Mouse (Mus musculus) embryonic facial prominence, embryonic 13.5 days (tissue): Measurements from ENCODE around the gene Fkbp15. TPM values are rescaled to one million over a fixed set of nuclear protein-coding genes. Genes with fewer than 3 reads are reported as not detected.
"Not testable (repeated sequence)": the region's sequence is repeated elsewhere in the genome, so short reads cannot be mapped to it uniquely, and the experiment has no call there.

Experiments
- ATAC-seq: fragments of 200-750 bp; cut with Nextera tagmentation; 2 replicates; pipeline ENCODE4 v1.8.0; 2017; ENCODE audit warnings: low read depth; ENCODE audit not compliant: insufficient number of reproducible peaks, insufficient read depth, low FRiP score, low TSS enrichment
- H3K27ac ChIP-seq: fragments of 300-500 bp; sonication (generic); 2 replicates; pipeline ENCODE4 v1.5.1; 2015; ENCODE audit warnings: moderate library complexity, mild to moderate bottlenecking, inconsistent platforms
- H3K27me3 ChIP-seq: fragments of 300-500 bp; sonication (generic); 2 replicates; pipeline ENCODE4 v1.6.1; 2015; ENCODE audit warnings: mild to moderate bottlenecking, inconsistent platforms
- H3K36me3 ChIP-seq: fragments of 300-500 bp; sonication (generic); 2 replicates; pipeline ENCODE4 v1.6.1; 2015; ENCODE audit warnings: mild to moderate bottlenecking, inconsistent platforms
- H3K4me1 ChIP-seq: fragments of 300-500 bp; sonication (generic); 2 replicates; pipeline ENCODE4 v1.6.1; 2015; ENCODE audit warnings: inconsistent platforms
- H3K4me2 ChIP-seq: fragments of 300-500 bp; sonication (generic); 2 replicates; pipeline ENCODE4 v1.6.1; 2015; ENCODE audit warnings: moderate library complexity, mild to moderate bottlenecking, inconsistent platforms
- H3K4me3 ChIP-seq: fragments of 300-500 bp; sonication (generic); 2 replicates; pipeline ENCODE4 v1.5.1; 2015; ENCODE audit warnings: mild to moderate bottlenecking, inconsistent platforms
- H3K9ac ChIP-seq: fragments of 300-500 bp; sonication (generic); 2 replicates; pipeline ENCODE4 v1.6.1; 2015; ENCODE audit warnings: mild to moderate bottlenecking, inconsistent platforms
- H3K9me3 ChIP-seq: fragments of 300-500 bp; sonication (generic); 2 replicates; pipeline ENCODE4 v1.6.1; 2016; ENCODE audit warnings: inconsistent platforms
- WGBS: fragments of 180-500 bp; shearing (Covaris S2); methylation state at CpG from one replicate; pipeline ENCODE4 v1.1.7; 2015; ENCODE audit warnings: mixed read lengths; 5-methylcytosine and 5-hydroxymethylcytosine counted together
- polyA plus RNA-seq: library from polyadenylated mRNA; unstranded; fragments of >200 nt; fragmentation: Nextera tagmentation; extraction: Ambion mirVana; gene quantifications from 2 replicates; pipeline ENCODE4 v1.2.1, GENCODE M21; 2015

Fkbp15 gene
- polyA plus RNA-seq, 1 experiment from 2014 or later: 25.5 TPM

- peaks cover 3% of the 10 kb centered on the region; the same call in 1 of the 2 replicates for H3K4me1 ChIP-seq
- no peak overlapping the region for H3K27ac ChIP-seq
- 92% methylated on average over 10 of the region's 10 CpGs for WGBS
- no peak overlapping the region for H3K4me3 ChIP-seq
- no peaks in the 10 kb centered on the region for H3K9me3 ChIP-seq
- no peak for ATAC-seq
- no peak overlapping the region for H3K4me2 ChIP-seq
- H3K36me3 ChIP-seq: no peaks in the 10 kb centered on the region
- no peak overlapping the region for H3K9ac ChIP-seq
- no peaks in the 10 kb centered on the region for H3K27me3 ChIP-seq
Observed at GRCm38 (mm10) chr4:62273916-62274315, 86.4 kb downstream of the Fkbp15 start.

DNA sequence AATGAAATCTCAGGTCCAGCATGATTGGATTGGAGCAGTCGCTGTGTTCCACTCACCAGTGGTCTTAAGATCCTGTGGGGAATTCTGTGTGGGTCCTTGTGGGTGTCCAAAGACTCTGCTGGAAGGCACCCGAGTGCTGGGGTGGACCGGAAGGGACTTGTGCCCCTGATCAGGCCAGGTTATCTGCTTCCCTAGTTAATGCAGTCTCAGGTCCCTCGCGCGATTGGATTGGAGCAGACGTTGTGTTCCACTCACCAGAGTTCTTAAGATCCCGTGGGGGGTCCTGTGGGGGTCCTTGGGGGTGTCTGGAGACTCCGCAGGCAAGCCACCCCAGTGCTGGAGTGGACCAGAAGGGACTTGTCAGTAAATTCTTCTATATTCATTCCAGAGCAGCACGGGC lies 87.7 kb downstream of the Fkbp15 start:
- H3K4me2 ChIP-seq: no peak overlapping the region
- no peaks in the 10 kb centered on the region for H3K27me3 ChIP-seq
- H3K9ac ChIP-seq: no peak overlapping the region
- no peaks in the 10 kb centered on the region for H3K9me3 ChIP-seq
- ATAC-seq: no peak
- H3K4me3 ChIP-seq: no peak overlapping the region
- 90% methylated on average over 10 of the region's 10 CpGs for WGBS
- H3K4me1 ChIP-seq: peaks cover 3% of the 10 kb centered on the region; the same call in 1 of the 2 replicates
- H3K27ac ChIP-seq: no peak overlapping the region
- H3K36me3 ChIP-seq: no peaks in the 10 kb centered on the region

DNA sequence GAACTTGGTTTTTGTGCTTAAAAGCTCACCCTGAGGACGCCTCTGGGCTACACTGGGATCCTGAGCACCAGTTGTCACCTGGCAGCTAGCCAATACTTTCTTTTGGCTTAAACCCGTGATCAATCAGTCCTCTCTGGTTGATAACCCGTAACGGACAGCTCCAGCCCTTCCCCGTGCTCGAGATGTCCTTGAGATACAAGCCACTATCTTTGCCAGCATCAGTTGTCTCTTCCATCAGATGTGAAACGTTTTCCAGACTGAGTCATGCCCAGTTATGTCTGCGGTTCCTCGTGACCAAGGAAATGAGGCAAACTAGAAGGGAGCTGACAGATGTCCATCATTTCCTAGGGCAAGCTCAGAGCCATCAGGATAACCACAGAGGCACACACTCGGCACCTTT lies 93.2 kb downstream of the Fkbp15 start:
- no peak for ATAC-seq
- H3K4me3 ChIP-seq: no peak overlapping the region
- no peaks in the 10 kb centered on the region for H3K4me1 ChIP-seq
- H3K27me3 ChIP-seq: no peaks in the 10 kb centered on the region
- no peak overlapping the region for H3K9ac ChIP-seq
- no peaks in the 10 kb centered on the region for H3K36me3 ChIP-seq
- H3K9me3 ChIP-seq: no peaks in the 10 kb centered on the region
- no peak overlapping the region for H3K27ac ChIP-seq
- 71% methylated on average over 10 of the region's 10 CpGs for WGBS
- no peak overlapping the region for H3K4me2 ChIP-seq

GRCm38 (mm10) chr4:62266016-62266415 lies 94.3 kb downstream of the Fkbp15 start:
- not testable (repeated sequence) for H3K36me3 ChIP-seq, ATAC-seq, H3K9me3 ChIP-seq, H3K4me3 ChIP-seq, H3K4me2 ChIP-seq, H3K9ac ChIP-seq, H3K27me3 ChIP-seq, H3K4me1 ChIP-seq, H3K27ac ChIP-seq
- 75% methylated on average over 7 of the region's 7 CpGs for WGBS

- WGBS: 82% methylated on average over 10 of the region's 10 CpGs
- no peak overlapping the region for H3K4me3 ChIP-seq
- ATAC-seq: no peak
Observed at GRCm38 (mm10) chr4:62265154-62265836, 95.1 kb downstream of the Fkbp15 start.

GRCm38 (mm10) chr4:62263133-62263844 lies 97.1 kb downstream of the Fkbp15 start:
- no peak overlapping the region for H3K4me3 ChIP-seq
- H3K36me3 ChIP-seq: no peaks in the 10 kb centered on the region
- no peak for ATAC-seq
- H3K27me3 ChIP-seq: no peaks in the 10 kb centered on the region
- H3K9me3 ChIP-seq: no peaks in the 10 kb centered on the region
- no peaks in the 10 kb centered on the region for H3K4me1 ChIP-seq
- H3K4me2 ChIP-seq: no peak overlapping the region
- no peak overlapping the region for H3K27ac ChIP-seq
- WGBS: 47% methylated on average over 7 of the region's 7 CpGs
- no peak overlapping the region for H3K9ac ChIP-seq

More at GRCm38 (mm10) chr4:62265154-62265836, 95.1 kb downstream of the Fkbp15 start:
- H3K4me1 ChIP-seq: no peaks in the 10 kb centered on the region
- H3K9me3 ChIP-seq: no peaks in the 10 kb centered on the region
- H3K27me3 ChIP-seq: no peaks in the 10 kb centered on the region
- H3K9ac ChIP-seq: no peak overlapping the region
- no peak overlapping the region for H3K4me2 ChIP-seq
- no peak overlapping the region for H3K27ac ChIP-seq
- no peaks in the 10 kb centered on the region for H3K36me3 ChIP-seq

DNA sequence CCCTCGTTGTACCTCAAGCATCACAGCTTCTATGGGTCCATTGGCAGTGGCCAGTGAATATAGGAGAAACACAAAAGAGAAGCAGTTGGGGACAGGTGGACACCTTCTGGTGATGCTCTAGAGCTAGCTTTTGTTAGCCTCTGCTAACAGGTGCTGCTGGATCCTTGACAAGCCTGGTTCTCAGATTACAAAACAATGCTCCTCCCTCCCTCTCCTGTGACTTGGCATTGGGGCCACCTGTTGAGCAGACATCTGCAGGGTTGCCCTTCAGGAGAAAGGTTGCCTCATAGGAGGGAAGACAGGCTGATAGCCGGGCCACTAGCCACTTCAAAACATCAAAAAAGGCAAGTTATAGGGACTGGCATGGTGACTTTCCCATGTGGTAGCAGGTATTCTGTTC lies 98.1 kb downstream of the Fkbp15 start, which contains the start of gene Slc31a2:
Gene Slc31a2, plus strand, starts transcription at position 287 of the 400 bp plus-strand sequence.
- no peaks in the 10 kb centered on the region for H3K36me3 ChIP-seq
- no peak for ATAC-seq
- no peaks in the 10 kb centered on the region for H3K27me3 ChIP-seq
- 48% methylated on average over 2 of the region's 2 CpGs for WGBS
- H3K4me3 ChIP-seq: no peak within 1 kb of the TSS
- no peaks in the 10 kb centered on the region for H3K9me3 ChIP-seq
- H3K4me1 ChIP-seq: no peaks in the 10 kb centered on the region
- no peak within 1 kb of the TSS for H3K9ac ChIP-seq
- no peak within 1 kb of the TSS for H3K4me2 ChIP-seq
- no peak within 1 kb of the TSS for H3K27ac ChIP-seq

- Histone ChIP-seq H3K36me3 (no peaks in the 10 kb centered on the region), H3K4me2 (no peak overlapping the region), H3K9me3 (no peaks in the 10 kb centered on the region), H3K4me3 (no peak overlapping the region), H3K27ac (no peak overlapping the region), H3K27me3 (no peaks in the 10 kb centered on the region), H3K4me1 (no peaks in the 10 kb centered on the region), H3K9ac (no peak overlapping the region)
- no peak for ATAC-seq
- WGBS: 25% methylated on average over 8 of the region's 8 CpGs
Observed at GRCm38 (mm10) chr4:62256931-62257330, 103.4 kb downstream of the Fkbp15 start.

DNA sequence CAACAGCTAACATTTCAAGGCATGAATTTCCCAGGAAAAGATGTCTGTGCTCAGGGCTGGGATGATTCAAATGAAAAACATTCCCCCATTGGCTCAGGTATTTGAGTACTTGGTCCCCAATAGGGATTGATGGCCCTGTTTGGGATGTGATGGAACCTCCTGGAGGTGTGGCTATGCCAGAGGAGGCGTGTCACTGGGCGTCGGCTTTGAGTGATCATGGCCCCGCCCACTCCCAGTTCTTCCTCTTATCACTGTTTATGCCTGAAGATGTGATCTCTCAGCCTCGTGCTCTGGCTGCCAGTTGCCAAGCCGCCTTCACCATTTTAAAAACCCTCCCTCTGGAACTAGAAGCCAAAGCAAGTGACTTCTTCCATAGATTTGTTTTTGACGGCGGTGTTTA lies 105.8 kb downstream of the Fkbp15 start:
- H3K4me2 ChIP-seq: no peak overlapping the region
- WGBS: 72% methylated on average over 8 of the region's 8 CpGs
- H3K27ac ChIP-seq: no peak overlapping the region
- H3K27me3 ChIP-seq: no peaks in the 10 kb centered on the region
- no peaks in the 10 kb centered on the region for H3K36me3 ChIP-seq
- no peak overlapping the region for H3K9ac ChIP-seq
- H3K4me1 ChIP-seq: no peaks in the 10 kb centered on the region
- H3K9me3 ChIP-seq: no peaks in the 10 kb centered on the region
- no peak for ATAC-seq
- no peak overlapping the region for H3K4me3 ChIP-seq

- Histone ChIP-seq H3K27ac (no peak overlapping the region), H3K4me2 (no peak overlapping the region), H3K9ac (no peak overlapping the region), H3K27me3 (no peaks in the 10 kb centered on the region), H3K36me3 (no peaks in the 10 kb centered on the region), H3K9me3 (no peaks in the 10 kb centered on the region), H3K4me3 (no peak overlapping the region), H3K4me1 (no peaks in the 10 kb centered on the region)
- WGBS: 89% methylated on average over 4 of the region's 4 CpGs
- ATAC-seq: no peak
Observed at GRCm38 (mm10) chr4:62251776-62252175, 108.6 kb downstream of the Fkbp15 start.

- no peaks in the 10 kb centered on the region for H3K36me3 ChIP-seq
- H3K4me2 ChIP-seq: no peak overlapping the region
- WGBS: 39% methylated on average over 3 of the region's 3 CpGs
- no peaks in the 10 kb centered on the region for H3K9me3 ChIP-seq
- no peaks in the 10 kb centered on the region for H3K4me1 ChIP-seq
- no peak overlapping the region for H3K4me3 ChIP-seq
- H3K27ac ChIP-seq: no peak overlapping the region
- no peak for ATAC-seq
- H3K27me3 ChIP-seq: no peaks in the 10 kb centered on the region
- H3K9ac ChIP-seq: no peak overlapping the region
Observed at GRCm38 (mm10) chr4:62250896-62251544, 109.3 kb downstream of the Fkbp15 start.
